Mouse (Mus musculus) liver, embryonic 12.5 days (tissue): Measurements from ENCODE around the gene Kdelr3. TPM values are rescaled to one million over a fixed set of nuclear protein-coding genes. Genes with fewer than 3 reads are reported as not detected.

Source experiments
- microRNA-seq: library from miRNA; unstranded; fragments of <30 nt; microRNA quantifications from one replicate; pipeline ENCODE4, GENCODE M21; 2017
- polyA plus RNA-seq: library from polyadenylated mRNA; unstranded; fragments of >200 nt; fragmentation: Nextera tagmentation; extraction: Ambion mirVana; gene quantifications from 2 replicates; pipeline ENCODE4 v1.2.1, GENCODE M21; 2016

Kdelr3 gene
- polyA plus RNA-seq, 1 experiment from 2014 or later: 8.4 TPM

Small RNAs within 50 kb of the gene (microRNA-seq; reads per million reads assigned to microRNA genes)
- not detected for gene Gm44302

Other genes starting within 250 kb of the Kdelr3 start
- gene Baiap2l2, start 230.9 kb upstream of the Kdelr3 start, polyA plus RNA-seq: 1.2 and 1.4 TPM in 2 replicates
- gene Pla2g6, start 188.0 kb upstream of the Kdelr3 start, polyA plus RNA-seq: 16.8 and 17.3 TPM in 2 replicates
- 1.1 and 2.8 TPM in 2 replicates for gene Maff, start 169.8 kb upstream of the Kdelr3 start, polyA plus RNA-seq
- 16.4 and 19.0 TPM in 2 replicates for gene Tmem184b, start 112.8 kb upstream of the Kdelr3 start, polyA plus RNA-seq
- 24.1 and 24.7 TPM in 2 replicates for gene Csnk1e, start 60.8 kb upstream of the Kdelr3 start, polyA plus RNA-seq
- not detected in 2 replicates for gene Kcnj4, start 11.2 kb upstream of the Kdelr3 start, polyA plus RNA-seq
- gene Ddx17, start 30.3 kb downstream of the Kdelr3 start, polyA plus RNA-seq: 18.6 and 19.9 TPM in 2 replicates
- gene Dmc1, start 88.7 kb downstream of the Kdelr3 start, polyA plus RNA-seq: 0.52 and 0.69 TPM in 2 replicates
- gene Fam227a, start 142.5 kb downstream of the Kdelr3 start, polyA plus RNA-seq: 0.20 and 0.37 TPM in 2 replicates
- gene Cby1, start 142.8 kb downstream of the Kdelr3 start, polyA plus RNA-seq: 20.3 and 21.8 TPM in 2 replicates
- gene Tomm22, start 154.4 kb downstream of the Kdelr3 start, polyA plus RNA-seq: 209 and 217 TPM in 2 replicates
- gene Josd1, start 171.5 kb downstream of the Kdelr3 start, polyA plus RNA-seq: 37.7 and 38.3 TPM in 2 replicates
- gene Gtpbp1, start 174.4 kb downstream of the Kdelr3 start, polyA plus RNA-seq: 48.3 and 50.0 TPM in 2 replicates
- gene Sun2, start 226.1 kb downstream of the Kdelr3 start, polyA plus RNA-seq: 1.6 and 2.9 TPM in 2 replicates